Mouse (Mus musculus): Measurements from ENCODE around the gene Ccp110.

The Ccp110 gene

GRCm38 (mm10) chr7:118766119-118766833, 53.9 kb downstream of the Ccp110 start:
- in situ Hi-C loops (cut with MboI, MseI), result loop anchor here (5.0 kb wide), 2 partner anchors 231 to 751 kb away; partner anchors contain the start of genes Acsm5 and Gprc5b

- in situ Hi-C loops (cut with MboI, MseI), result loop anchor here (5.0 kb wide), 2 partner anchors 230 to 750 kb away; partner anchors contain the start of genes Acsm5 and Gprc5b
Measured at GRCm38 (mm10) chr7:118766834-118767224, 54.5 kb downstream of the Ccp110 start.

- in situ Hi-C loops (cut with MboI, MseI), result loop anchor here (5.0 kb wide), 2 partner anchors 228 to 748 kb away; partner anchors contain the start of genes Acsm5 and Gprc5b
Measured at GRCm38 (mm10) chr7:118769208-118769607, 56.9 kb downstream of the Ccp110 start.

- in situ Hi-C loops (cut with MboI, MseI), result loop anchor here (5.0 kb wide), 2 partner anchors 228 to 748 kb away; partner anchors contain the start of genes Acsm5 and Gprc5b
Measured at GRCm38 (mm10) chr7:118769655-118770054, 57.3 kb downstream of the Ccp110 start.

GRCm38 (mm10) chr7:118773027-118773426, 60.7 kb downstream of the Ccp110 start:
- in situ Hi-C loops (cut with MboI, MseI), result no loop called here

GRCm38 (mm10) chr7:118775991-118776390, 63.6 kb downstream of the Ccp110 start:
- in situ Hi-C loops (cut with MboI, MseI), result no loop called here

- in situ Hi-C loops (cut with MboI, MseI), result no loop called here
Measured at GRCm38 (mm10) chr7:118776491-118776890, 64.1 kb downstream of the Ccp110 start.

GRCm38 (mm10) chr7:118777598-118778394, 65.4 kb downstream of the Ccp110 start:
- in situ Hi-C loops (cut with MboI, MseI), result no loop called here

GRCm38 (mm10) chr7:118778561-118778960, 66.2 kb downstream of the Ccp110 start:
- in situ Hi-C loops (cut with MboI, MseI), result no loop called here

GRCm38 (mm10) chr7:118783305-118784001, 71.1 kb downstream of the Ccp110 start:
- in situ Hi-C loops (cut with MboI, MseI), result loop anchor here (10.0 kb wide), 1 partner anchor 1681 kb away; no protein-coding TSS in a partner anchor

GRCm38 (mm10) chr7:118786091-118786490, 73.7 kb downstream of the Ccp110 start:
- in situ Hi-C loops (cut with MboI, MseI), result loop anchor here (10.0 kb wide), 1 partner anchor 1679 kb away; no protein-coding TSS in a partner anchor

Measured in regulatory T cell (primary cell).